Mouse (Mus musculus): ENCODE data around the gene Pax8. TPM values are rescaled to one million over a fixed set of nuclear protein-coding genes. Genes with fewer than 3 reads are reported as not detected.

Gene Pax8
- total RNA-seq, 2 experiments from 2014 or later = not detected

DNA sequence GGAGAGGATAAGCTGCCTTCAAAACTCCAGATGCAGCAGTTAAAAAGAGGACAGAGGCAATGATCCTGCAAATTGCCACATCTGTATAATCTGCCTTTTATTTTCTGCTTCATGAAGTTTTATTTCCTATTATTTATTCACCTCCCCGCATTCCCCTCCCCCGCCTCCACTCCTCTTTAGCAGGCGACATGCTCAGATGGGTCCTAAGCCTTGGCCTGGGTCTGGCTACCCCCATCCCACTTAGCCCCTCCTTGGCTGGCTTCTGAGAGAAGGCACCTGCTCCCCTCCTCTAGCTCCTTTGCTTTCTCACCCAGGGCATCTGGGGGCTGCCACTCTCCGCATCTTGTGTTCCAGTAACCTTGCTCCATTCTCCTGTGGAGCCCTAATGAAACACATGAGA lies 61.7 kb downstream of the Pax8 start:
- no peak for DNase-seq

DNA sequence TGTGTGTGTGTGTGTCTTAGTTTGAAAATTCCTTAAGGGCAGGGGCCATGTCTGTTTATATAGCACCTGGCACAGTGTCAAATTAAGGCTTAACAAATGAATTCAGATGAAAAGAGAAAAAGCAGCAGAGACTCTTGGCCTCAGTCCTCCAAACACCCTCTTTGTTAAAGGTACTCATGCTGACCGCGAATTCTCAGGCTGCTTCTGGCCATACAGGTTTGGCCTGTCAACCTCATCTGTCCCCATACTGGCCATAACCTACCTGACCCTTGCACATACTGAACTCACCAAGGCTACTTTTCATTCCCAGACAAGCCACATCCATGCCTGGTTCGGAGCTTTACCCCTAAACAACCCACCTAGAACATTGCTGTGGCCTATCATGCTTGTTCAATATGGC lies 62.2 kb downstream of the Pax8 start:
- DNase-seq = no peak

DNA sequence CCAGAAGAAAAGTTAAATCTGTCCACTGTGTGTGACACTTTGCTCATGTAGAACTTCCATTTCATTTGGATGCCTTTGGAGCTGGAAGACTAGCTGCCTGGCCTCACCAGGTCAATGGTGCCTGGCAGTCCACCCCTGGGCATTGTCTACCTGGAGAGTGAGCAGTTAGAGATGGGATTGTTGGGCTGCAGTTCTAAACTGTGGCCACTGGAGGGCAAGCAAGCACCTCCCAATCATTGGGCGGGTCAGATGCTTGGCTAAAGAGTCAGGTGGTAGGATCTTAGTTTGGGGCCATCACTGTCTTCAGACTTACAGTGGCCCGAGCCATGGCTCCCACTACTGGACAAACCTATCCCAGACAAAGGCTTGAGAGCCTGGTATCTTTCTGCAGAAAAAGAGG lies 66.2 kb downstream of the Pax8 start:
- DNase-seq = peak; percentile 63 to 75

DNA sequence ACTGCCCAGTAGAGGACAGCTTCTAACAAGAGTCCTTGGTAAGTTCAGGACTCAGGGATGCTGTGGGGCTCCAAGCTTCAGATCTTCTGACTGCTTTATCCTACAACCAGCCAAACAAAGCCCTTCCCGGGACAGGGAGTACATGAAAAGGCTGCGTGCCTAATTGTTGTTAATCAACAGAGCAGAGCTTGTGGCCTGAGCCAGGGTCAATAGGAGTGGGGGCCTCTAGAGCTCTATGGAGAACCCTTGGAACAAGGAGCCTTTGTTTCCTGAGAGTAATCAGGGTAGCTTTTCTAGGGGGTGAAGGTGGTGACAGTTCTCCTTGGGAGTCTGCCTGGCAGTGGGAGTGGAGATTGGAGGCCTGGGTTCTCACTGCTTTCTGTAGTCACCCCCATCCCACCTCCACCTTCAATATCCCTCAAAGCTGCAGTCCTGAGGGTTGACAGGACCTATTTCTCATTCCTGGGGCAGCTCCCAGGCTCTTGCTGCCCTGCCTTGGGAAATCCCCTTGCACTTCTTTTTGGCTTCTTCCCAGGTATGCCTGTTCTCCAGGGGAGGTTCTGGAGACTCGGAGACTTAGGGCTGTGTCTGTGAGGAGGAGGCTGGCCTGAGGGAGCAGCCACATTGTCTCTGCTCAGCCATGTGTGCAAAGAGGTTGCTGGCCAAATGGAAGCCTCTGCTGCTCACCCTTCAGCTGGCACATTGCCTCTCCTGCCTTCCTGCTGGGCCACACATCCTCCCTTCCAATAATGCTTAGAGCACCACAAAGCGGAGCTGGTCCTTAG lies 67.5 kb downstream of the Pax8 start:
- no peak for DNase-seq

DNA sequence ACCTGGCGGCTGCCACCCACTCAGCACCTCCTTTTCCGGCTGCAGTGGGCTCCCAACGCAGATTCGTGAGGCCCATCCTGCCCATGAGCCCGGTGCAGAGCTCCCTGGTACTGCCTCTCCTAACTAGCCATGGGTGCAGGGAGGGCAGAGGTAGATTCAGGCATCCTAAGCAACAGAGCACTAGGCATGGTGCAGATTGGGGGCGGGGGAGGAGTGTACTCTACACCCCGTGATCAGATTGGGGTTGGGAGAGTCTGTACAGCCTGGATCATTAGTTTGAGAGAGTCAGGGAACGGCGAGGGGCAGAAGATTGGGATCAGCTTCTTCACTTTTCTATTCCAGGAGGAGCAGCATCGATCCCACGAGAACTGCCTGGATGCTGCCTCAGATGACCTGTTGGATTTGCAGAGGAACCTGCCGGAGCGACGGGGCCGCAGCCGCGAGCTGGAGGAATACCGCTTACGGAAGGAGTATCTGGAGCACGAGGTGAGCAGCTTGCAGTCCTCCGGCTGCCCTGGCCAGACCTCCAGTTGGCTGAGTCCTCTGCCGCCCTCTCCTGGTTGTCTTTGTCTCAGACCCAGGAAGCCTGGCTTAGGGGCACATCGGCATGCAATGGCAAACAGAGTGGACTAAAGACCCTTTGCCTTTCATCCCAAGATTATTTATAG lies 69.9 kb downstream of the Pax8 start:
- peak; percentile 81 to 86 for DNase-seq

DNA sequence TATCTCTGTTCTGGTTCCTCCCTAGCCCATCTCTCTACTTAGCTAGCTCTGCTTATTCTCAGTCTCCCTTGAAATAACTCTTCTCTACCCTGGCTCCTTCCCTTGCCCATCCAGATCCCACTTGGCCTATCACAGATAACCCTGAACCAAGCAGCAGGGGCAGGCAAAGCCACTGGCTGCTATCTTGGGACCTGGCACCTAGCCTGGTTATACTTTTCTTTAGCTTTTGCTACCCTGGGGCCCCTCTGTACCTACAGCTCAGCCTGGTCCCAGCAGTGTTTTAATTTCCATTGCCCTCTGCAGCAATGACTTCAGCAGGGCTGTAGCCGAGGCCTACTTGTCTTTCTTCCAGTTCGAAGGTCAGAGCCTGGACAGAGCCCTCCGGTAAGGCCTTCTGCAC lies 74.7 kb downstream of the Pax8 start:
- DNase-seq = no peak

DNA sequence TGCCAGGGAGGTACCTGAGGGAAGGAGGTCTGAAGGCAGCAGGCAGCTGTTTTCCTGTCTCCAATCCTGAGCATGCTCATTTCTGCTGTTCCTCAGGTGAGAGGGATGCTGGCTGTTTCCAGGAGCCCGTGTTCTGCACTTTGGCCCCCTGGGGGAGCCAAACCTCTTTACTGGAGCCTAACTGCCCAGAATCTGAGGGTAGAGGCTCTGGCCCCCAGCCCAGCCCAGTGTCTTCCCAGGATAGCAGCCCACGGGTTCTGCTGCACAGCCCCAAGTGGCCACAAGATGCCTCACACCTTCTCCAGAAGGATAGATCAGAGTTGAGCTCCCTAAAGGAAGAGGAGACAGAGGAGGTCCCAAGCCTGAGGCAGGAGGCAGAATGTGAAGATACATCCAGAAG lies 78.3 kb downstream of the Pax8 start:
- no peak for DNase-seq

DNA sequence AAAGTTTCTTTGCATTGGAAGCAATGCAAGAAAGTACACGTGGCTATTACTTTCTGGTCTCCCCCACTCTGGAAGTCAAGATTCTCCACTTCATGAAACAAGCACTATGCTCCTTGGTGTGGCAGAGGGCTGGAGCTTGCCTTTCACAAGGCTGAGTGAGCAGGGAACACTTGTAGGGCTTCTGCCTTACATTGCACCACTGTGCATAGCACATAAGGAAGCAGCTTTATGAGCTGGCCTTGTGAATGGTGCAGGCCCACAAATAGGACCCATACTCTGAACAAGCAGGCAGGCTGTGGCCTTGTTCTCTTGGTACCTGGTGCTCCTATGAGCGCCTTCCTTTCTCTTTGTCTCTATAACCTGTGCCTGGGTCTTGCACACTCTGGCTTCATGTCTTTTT lies 82.1 kb downstream of the Pax8 start:
- DNase-seq = no peak

DNA sequence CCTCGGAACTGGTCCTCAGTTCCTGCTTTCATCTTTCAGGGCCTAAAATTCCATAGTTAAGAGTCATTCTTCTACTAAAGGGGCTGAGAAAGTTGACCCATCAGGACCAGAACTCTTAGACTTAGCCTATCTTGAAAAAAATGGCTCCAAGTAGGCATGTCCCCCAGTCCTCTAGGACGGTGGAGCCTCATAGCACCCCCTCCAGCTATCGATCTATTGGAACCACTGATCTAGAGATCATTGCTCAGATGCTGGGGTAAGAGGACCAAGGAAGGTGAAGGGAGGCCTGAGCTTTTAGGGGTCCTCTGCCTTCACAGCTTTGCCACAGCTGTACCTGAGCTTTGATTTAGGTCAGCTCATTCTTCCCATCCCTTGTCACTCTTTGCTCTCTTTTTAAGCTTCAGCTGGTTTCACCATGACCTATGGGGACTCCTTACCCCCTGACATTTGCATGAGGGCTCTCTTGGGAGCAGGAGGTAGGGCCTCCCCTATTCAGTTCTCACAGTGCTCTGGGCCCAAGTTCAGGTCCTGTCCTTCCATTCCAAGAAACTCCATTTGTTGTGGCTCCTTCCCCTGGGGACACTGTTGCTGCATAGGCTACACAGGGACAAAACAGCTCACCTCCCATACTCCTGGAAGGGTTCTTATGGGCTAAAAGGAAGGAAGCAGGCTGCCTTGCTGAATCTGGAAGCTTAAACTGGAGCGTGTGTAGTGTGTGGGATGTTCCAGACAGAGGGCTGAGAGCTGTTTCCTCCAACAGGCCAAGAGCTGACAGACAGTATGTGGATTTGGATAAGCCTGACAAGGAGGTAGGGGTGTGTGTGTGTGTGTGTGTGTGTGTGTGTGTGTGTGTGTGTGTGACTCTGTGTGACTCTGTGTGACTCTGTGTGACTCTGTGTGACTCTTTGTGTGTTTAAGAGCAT lies 87.8 kb downstream of the Pax8 start:
- DNase-seq = no peak

DNA sequence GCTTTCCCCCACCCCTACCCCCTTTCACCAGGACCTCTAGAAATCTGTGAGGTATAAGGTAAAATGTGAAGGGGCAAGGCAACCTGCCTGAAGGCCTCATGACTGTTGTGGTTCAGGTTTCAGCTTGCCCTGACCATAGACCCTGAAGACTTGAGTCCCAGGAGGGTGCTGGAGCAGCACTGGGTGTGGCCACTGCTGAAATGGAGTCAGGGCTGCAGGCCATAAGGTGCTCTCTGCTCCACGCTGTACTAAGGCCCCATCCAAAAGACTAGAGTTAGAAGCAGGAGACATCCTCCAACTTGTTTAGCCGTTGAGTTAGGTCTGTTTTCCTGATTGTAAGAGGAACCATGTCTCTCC lies 88.5 kb downstream of the Pax8 start:
- no peak for DNase-seq

DNA sequence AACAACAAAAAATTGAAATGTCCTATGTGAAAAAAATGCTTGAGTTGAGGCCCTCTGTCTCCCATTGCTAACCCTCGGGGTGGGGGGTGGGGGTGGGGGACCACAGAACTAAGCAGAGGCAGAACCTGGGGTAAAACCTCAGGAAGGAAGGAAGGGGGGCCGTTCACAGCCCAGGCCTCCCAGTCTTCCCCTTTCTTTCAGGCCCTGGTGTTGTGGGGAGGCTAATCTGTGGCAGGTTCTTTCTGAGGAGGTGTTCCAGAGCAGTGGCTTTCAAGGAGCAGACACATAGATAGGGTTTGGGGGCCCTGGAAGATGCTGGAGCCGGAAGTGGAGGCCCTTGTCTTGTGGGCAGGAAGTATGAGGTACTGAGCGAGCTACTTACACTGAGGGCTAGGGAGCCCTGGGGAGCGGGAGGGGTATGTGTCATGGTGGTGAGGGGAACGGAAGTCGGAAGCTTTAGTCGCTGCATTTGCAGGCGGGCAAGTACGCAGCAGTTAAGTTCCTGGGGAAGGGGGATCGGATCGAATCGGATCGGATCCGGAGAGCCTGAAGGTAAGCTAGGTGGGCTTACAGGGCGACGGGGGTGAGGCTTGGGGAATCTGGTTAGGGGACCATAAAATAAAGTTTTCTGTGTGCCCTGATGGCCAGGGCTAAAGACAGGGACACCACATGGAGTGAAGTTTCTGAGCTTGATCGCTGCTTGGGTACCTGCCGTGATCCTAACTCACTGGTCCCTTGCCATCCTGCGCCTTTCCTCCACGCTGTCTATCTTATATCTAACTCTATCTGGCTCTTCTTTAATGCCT lies 89.0 kb downstream of the Pax8 start:
- no peak for DNase-seq

DNA sequence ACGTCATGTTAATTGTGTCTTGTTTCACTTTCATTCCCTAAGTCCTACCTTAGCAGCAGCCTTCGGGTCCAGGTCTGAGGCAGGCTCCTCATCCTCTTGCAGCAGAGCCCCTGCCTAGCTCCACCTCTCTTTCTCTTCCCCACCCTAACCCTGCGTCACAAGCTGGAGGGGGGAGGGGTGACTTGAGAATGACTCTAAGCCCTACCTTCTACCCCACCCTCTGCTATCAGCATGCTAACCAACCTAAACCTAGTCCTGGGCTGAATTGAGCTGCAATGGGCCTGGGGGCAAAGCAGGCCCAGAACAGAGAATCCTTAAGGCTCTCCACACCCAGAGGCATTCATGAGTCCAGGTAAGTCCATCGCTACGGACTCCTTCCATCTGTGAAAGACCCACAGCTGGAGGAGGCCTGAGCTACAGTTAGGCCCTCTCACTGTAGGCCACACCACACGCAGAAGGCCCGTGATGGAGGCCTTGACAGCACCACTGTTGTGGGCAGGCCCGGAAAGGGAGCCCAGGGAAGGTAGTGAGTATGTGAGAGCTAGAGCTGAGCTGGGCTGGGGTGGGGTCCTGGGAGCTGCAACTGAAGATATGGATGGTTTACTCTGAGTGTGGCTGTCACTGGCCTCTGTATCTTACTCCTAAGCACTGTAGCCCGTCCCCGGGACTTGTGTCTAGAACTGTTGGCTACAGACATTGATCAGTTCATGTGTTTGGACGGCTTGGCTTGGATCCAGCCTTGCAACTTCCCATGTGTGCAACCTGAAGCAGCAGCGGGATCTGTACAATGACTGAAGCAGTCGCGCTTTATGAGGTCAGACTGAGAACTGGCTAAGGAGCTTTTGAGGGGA lies 90.1 kb downstream of the Pax8 start:
- DNase-seq = peak in 1 of 2 experiments; percentile 16

DNA sequence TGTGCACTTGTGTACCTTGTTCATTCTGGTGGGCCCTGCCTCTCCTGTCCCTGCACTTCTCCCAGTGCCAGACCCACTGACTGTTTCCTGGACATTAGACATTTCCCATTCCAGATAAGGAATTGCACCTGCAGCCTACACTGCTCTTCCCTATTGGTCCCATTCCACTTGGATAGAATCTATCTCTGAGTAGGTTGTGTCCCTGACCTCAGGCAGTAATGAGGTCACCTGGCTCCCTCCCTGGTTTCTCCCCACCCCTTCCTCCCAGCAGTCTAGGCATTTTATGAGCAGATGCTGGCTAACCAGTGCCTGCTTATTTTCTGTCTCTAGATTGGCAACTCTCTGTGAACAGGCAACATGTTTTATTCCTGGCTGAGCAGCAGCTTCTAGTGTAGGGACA lies 91.0 kb downstream of the Pax8 start:
- DNase-seq = no peak

DNA sequence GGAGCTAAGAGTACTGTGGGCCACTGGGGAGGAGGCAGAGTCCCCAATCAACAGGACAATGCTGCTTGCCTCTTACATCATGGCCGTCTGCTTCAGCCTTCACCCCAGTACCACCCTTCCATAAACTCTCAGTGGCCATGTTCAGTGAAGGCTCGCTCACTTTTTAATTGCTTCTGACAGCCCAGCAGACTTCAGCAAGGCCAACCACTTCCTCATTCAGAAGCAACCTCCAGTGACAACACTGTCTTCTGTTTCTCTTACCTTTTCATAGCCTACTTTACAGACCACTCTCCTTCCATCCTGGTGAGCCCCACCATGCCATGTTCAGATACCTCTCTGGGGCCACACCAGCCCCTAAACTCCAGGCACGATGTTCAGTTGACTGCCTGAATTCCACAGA lies 91.8 kb downstream of the Pax8 start:
- DNase-seq = no peak

DNA sequence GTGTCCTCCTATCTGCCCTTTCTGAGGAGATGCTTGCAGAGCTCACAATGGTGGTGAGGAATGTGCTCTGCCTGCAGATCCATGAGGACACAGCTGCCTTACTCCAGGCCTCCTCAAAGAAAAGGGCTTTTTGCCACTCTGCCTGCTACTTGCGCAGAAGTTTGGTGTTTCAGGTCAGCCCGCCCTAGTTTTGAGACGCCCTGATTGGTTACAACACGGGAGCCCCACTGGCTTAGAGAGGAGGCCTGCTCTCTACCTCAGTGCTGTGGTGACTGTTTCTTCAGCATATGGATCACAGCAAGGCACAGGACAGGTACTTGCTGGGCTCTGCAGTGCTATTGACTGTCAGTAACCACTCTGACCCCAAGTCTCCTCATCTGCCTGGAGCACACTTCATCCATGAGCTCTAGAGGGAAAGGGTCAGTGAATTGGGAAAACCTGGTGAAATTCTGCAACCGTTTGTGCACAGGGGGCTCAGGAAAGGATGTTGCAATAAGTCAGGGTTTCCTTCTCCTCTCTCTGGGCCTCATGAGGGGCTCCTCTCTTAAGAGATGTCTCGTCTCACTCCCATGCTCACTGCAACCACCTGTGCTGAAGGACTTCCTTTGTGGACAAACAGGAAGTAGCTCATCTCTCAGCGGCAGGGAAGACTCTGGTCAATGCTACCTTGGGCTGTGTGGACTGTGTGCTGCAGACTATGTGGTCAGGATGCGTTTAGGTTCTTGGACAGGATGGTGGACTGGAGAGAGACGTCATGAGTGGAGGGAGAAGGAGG lies 92.8 kb downstream of the Pax8 start:
- no peak for DNase-seq

DNA sequence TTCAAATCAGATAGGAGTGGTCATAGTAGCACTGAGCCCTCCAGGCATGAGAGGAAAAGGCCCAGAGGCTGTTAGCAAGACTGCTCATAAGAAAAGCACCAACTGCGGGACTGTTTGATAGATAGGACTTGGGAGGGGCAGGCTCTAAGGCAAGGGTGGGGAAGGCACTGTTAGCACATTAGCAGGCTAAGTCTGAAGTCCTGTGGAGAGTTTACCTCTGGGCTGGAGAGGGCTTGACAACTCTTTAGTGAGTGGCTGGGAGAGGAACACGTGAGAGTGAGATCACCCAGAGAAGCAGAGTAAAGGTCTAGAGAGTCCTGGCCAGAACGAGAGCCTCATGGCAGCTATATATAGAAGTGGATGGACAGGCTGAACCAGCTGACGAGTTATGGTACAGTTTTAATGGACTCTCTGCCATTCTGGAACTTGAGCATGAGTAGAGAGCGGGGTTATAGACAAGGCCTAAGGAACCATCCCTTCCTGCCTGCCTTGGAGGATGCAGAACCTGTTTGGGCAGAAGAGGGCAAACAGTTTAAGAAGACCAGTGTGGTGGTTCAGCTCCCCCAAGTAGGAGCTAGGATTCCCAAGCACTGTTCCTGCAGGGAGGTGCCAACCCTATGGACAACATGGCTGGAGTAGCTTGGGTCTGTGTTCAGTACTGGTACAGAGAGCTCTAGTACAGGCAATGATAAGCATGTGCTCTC lies 96.5 kb downstream of the Pax8 start:
- DNase-seq = no peak

All from adrenal gland, postnatal 36 days (tissue).